Mouse (Mus musculus): Measurements from ENCODE around the gene Zfp408. TPM values are rescaled to one million over a fixed set of nuclear protein-coding genes. Genes with fewer than 3 reads are reported as not detected.

Gene Zfp408
- polyA plus RNA-seq, 1 experiment from 2014 or later, result 6.6 TPM

Other genes with a start within 250 kb of the Zfp408 start
- gene 1110051M20Rik, start 205.1 kb downstream of the Zfp408 start, polyA plus RNA-seq (2015; fragmentation: Nextera tagmentation; extraction: Ambion mirVana), result 34.8 and 41.5 TPM in 2 replicates
- gene Lrp4, start 192.3 kb downstream of the Zfp408 start, polyA plus RNA-seq (2015; fragmentation: Nextera tagmentation; extraction: Ambion mirVana), result 3.8 and 4.8 TPM in 2 replicates
- 59.9 and 65.8 TPM in 2 replicates for gene Ckap5, start 123.0 kb downstream of the Zfp408 start, polyA plus RNA-seq (2015; fragmentation: Nextera tagmentation; extraction: Ambion mirVana)
- 0.31 and 2.9 TPM in 2 replicates for gene F2, start 13.4 kb downstream of the Zfp408 start, polyA plus RNA-seq (2015; fragmentation: Nextera tagmentation; extraction: Ambion mirVana)
- gene Arhgap1, start 69 bp upstream of the Zfp408 start, polyA plus RNA-seq (2015; fragmentation: Nextera tagmentation; extraction: Ambion mirVana), result 105 and 129 TPM in 2 replicates
- gene Atg13, start 60.8 kb upstream of the Zfp408 start, polyA plus RNA-seq (2015; fragmentation: Nextera tagmentation; extraction: Ambion mirVana), result 21.6 and 26.3 TPM in 2 replicates
- gene Harbi1, start 61.1 kb upstream of the Zfp408 start, polyA plus RNA-seq (2015; fragmentation: Nextera tagmentation; extraction: Ambion mirVana), result 12.1 and 12.2 TPM in 2 replicates
- gene Ambra1, start 80.3 kb upstream of the Zfp408 start, polyA plus RNA-seq (2015; fragmentation: Nextera tagmentation; extraction: Ambion mirVana), result 8.6 and 12.0 TPM in 2 replicates